Mouse (Mus musculus) cerebellum, adult 18-20 months (tissue): Measurements from ENCODE around the gene Fam228b.
"Not testable (repeated sequence)": the region's sequence is repeated elsewhere in the genome, so short reads cannot be mapped to it uniquely, and the experiment has no call there.

Experiments used
- DNase-seq, 2 experiments: peaks; one replicate each; pipeline ENCODE4 v3.0.0; 2021

Gene Fam228b

DNA sequence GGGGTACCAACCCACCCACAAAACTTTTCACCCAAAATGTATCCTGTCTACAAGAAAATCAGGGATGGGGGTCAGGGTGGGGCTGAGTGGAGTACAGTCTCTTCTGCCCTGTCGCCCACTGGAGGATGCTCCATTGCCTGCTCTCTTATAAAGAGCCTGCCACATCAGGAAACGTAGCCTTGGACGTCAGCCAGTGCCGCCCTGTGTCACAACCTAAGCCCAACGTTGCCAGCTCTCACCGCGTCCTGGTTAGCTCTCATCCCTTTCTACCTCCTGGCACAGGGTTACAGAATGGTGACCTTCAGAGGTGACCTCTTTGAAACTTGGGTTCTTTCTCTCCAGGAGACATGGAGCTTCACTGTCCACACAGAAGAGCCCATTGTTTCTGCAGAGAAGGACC lies 28.2 kb downstream of the Fam228b start:
- no peak for DNase-seq

DNA sequence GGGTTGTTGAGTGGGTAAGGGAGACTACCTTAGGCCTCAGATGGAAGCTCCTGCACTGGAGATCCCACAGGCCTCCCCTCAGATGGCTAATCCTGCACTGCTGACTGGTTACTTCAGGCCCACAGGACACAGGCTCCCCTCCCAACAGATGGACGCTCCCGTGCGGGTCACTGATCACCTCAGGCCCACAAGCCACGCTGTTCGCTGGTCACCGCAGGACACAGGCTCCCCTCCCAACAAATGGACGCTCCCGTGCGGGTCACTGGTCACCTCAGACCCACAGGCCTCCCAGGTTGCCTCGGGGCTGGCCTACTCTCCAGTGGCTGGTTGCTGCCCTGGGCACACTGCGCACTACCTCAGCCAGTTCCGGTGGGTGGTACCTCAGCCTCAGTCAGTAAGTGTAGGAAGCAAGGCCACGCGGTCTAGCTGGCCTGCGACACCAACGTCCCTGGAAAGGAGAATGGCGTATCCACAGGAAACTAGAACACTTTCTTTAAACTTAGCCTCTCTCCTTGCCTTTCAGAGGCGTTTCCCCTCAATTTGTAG lies 31.0 kb downstream of the Fam228b start, which contains the start of gene Fam228a:
Gene Fam228a, minus strand, starts transcription at position 400 of the 546 bp plus-strand sequence.
- DNase-seq = no peak

DNA sequence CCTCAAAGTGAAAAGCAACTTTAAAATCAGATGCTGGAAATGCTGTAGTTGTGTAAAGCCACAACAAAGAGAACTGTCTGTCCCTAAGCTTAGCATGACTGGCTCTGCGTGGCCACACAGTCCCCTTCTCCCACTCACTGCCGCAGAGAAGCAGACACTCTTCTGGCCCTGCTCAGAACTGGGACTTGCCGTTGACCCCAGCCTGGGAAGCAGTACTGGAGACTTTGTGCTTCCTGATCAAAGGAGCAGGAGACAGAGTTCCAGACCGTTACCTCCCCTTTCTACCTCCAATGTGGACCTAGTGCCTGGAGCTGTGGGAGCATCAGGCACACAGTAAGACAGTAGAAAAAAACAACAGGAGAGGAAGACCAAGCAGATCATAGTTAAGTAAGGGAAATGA lies 36.7 kb downstream of the Fam228b start:
- DNase-seq = no peak

DNA sequence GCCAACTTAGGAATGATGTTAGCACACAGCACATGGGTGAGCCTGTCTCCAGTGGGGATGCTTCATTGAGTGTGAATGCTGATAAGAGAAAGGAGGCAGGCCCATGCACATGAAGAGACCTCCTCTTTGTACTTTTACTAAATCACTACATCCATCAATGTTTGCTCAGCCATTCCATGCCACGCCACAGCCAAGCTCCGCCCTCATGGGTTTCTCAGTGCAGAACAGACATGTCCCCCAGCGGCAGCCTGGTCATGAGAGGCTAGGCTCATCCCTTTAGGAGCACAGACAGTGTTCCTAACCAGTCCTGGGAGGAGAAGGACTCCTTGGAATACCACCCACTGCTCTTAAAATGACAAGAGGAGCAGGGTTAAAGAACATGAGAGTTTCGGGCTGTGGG lies 37.4 kb downstream of the Fam228b start:
- DNase-seq = no peak

DNA sequence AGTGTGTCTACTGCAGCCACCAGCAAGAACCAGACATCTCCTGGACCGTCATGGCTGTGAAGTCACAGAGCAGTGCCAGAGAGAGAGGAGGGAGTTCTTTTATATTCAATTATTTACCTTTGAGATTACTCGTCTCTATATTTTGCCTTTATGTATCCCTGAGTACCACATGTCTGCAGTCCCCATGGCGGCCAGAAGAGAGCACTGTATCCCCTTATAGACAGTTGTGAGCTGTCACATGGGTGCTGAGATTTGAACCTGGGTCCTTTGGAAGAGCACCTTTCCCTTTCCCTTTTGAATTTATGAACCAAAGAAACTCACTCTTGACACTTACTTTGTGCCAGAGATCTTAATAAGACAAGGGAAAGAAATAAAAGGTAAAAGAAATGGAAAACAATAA lies 39.9 kb downstream of the Fam228b start:
- DNase-seq = no peak

DNA sequence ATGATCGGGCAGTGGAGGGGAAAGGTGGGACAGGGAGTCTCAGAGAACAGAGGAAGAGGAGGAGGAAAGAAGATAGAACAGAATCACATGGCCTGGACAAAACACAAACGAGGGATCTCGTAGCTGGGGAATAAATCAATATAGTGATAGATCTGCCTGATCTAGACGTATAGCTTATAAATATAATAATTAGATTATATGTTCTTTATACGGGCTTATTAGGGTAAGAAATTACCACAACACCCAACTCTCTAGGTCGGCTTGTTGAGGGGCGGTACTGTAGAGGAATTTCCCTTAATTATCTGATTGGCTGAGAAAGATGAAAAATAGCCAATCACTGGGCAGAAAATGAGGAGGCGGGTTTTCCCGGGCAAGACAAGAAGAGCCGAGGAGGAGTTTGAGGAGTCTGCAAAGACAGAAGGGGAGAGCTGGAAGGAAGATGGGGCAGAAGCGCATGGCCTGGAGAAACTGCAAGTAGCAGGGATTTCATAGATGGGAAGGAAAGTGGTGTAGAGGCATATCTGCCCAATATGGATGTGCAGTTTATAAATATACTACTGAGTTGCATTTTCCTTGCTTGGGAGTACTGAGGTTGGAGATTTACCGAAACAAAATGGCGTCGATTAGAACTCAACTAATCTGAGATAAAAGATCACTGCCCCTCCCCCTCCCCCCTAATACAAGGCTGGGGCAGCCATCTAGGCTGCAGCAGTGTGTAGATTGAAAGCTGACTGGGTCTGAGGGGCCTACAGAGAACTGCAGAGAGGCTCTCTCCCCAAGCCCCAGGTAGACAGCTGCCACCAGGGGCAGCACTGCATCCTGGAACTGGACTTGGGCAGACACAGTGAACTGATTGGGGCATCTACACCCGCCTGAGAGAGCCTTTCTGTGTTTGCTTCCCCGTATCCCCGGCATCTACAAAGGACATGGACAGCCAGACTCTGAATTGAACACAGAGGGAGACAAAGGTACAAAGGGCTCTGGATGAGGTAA lies 49.0 kb downstream of the Fam228b start:
- no peak for DNase-seq

DNA sequence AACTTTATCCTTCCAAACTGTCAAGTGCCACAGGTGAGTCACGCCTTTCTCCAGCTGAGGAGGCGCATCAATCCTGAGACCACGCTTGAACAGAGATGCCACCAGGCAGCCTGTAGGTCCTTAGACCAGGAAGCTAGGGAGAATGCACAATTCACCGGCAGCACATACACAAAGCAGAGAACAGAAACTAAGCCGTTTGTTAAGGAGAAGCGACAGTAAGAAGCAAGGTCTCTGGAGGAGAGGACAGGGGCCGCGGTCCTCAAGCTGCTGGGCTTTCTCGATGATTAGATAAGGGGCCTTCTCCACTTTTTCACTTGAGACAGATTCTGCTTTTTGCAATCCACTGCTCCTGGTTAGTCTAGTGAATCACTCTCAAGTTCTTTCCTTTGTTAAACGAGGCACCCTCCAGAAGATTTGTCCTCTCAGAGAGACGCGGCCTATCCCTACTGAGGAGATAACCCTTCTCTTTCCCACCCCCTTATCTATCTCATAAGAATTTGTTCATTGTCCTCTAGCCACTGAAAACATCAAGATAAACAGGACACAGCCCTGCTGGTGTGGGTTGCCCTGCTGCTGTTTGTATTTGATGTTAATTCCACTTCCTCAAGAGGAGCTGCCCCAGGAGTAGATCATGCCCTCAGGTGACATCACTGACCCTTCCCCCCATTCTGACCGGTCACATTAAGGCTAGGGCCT lies 49.9 kb downstream of the Fam228b start:
- DNase-seq = no peak

DNA sequence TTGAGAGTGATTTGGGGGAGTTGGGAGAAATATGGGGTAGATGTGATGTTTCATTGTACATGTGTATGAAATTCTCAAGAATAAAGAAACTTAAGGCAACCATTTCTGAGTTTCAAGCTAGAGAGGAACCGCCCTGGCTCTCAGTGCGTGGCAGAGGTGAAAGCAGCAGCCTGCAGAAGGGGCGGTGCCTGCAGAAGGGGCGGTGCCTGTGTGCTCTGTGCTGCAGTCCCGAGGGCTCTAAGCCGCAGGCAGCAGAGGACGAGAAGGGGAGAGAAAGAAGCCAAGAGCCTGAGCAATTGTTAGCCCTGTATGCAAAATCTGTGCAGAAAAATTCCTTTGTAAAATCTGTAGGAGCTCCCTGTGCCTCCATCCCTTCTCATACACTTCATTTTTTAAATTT lies 51.6 kb downstream of the Fam228b start:
- DNase-seq = no peak

DNA sequence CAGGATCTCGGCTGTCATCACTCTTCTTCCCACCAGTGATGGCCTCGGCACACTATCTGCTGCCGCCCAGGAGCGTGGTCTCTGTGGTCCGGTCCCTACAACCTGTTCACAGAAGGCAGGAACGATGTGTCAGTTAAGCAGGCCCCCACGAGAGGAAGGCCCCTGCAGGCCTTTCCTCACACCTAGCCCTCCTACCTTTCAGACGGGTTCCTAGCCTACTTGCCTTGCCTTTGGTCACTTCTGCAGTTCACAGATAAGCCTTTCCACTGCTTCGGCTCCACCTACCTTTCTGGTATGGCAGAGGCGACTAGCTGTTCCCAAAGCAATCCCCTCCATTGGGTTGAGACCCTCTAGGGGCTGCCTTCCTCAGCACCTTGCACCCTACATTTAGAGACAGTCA lies 53.5 kb downstream of the Fam228b start:
- DNase-seq = no peak

DNA sequence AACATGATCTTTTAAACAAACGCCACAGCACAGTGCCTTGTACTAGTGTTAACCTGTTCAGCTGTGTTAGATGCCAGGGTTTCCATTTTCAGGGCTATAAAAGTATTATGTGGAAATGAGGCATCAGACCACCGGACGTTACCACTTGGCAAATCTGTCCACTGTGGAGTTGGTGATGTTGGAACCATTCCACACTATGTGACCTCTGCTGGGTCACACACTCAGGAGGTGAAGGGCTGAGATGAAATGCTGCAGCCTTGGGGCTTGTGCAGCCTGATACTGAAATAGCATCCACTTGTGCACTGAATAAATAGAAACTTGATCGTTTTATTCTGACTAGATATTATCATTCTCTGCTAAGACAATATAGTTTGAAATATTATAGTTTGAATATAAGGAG lies 55.7 kb downstream of the Fam228b start:
- no peak for DNase-seq

DNA sequence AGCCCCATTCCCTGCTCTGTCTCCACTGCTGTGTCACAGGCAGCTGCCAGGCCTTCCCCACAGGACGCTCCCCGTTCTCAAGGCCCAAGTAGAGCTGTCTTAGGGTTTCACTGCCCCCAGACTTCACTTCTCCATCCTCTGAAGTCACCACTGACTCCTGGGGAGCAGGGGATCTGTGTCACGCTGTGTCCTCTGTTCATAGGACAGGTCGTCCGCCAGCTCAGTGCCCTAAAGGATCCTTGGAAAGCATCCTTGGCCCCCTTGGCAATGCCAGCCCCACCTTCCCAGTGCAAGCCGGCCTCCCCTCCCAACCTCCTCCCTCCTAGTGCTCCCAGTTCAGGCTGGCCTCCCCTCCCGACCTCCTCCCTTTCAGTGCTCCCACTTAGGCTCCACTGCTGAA lies 59.1 kb downstream of the Fam228b start:
- no peak for DNase-seq

DNA sequence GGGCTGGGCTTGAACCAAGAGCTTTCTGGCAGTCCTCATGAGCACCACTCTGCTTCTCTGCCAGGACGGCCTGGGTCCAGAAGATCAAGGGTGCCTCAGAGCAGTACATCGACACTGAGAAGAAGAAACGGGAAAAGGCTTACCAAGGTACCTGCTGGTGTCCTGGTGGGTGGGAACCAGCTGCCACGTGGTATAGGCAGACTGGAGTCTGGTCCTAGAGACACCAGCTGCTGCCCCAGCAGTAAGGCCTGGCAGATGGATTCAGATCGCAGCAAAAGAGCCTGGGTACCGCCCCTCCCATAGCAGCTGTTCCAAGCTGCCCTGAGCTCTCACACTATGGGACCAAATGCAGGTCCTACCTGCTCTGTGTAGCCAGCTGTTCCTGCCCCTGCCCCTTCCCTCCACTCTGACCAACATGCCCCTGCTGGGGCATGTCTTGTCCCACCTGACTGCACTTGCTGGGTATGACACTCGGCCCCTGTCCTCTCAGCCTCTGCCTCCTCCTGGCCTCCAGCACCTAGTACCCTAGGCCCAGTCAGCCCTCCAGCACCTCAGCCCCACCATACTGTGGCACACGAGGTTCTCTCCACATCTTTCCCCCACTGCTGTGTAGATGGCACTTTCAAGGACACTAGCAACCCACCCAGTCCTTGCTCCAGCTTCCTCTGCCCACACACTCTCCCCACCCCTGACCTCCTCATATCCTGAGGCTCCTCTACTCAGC lies 60.0 kb downstream of the Fam228b start:
- no peak for DNase-seq

DNA sequence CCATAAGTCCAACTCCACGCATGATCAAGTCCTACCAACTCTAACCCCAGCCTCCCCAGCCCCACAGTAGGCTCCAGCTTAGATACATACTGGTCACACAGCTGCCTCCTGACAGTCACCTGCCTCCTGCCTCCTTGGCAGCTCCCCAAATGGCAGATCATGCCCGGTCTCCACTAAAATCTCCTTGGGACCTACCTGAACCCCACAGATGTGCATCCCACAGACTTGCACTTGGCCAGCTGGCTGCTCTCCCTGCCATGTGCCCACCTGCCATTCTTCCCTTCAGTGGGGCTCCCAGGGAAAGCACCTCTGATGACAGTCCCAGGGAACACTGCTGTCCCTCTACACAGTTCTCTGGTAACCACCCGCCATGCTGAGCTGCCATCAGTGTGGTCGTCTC lies 60.8 kb downstream of the Fam228b start:
- DNase-seq = no peak

DNA sequence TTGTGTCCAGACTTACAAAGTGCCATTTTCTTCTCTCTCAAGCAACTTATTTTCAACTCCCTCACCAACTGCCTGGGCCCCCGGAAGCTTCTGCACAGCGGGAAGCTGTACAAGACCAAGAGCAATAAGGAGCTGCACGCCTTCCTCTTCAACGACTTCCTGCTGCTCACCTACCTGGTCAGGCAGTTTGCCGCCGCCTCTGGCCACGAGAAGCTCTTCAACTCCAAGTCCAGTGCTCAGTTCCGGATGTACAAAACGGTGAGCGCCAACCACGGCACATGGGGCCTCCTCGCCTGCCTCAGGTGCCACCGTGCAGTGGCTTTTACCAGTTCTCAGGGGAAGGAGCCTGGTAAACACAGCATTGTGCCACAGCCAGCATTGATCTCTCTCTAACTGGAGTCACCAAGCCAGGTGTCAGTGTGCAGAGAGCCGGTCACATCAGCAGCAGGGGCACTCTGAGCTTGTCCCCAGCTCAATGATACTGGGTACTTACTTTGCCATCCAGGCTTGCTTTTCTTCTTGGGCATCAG lies 61.5 kb downstream of the Fam228b start:
- no peak for DNase-seq

DNA sequence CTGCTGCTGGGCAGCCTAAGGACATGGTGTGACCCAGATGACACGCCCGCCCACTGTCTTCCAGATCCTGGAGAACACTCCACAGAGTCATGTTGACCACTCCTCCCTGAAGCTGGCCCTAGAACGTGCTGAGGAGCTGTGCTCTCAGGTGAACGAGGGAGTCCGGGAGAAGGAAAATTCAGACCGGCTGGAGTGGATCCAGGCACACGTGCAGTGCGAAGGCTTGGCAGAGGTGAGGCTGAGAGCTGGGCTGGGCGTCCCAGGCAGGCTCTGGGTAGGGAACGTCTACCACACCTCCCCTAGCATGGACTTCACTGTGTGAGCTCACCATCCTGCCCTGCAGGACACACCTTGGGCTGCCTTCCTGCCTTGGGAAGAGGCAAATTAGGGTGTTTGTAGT lies 62.2 kb downstream of the Fam228b start:
- DNase-seq = no peak

DNA sequence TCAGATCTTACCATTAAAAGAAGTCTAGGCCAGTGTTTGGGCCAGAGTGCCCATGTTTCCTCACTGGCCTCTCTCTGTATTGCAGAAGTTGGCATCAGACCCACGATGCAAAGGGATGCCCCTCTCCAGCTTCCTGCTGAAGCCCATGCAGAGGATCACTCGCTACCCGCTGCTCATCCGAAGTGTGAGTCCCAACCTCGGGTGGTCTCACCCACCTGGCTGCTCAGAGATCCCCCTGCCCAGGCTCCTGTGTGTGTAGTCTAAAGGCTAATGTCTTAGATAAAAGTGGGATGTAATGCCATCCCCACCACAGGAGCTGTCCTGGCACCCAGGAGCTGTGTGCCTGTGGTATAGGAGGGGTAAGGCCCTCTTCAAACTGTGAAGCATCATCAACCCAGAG lies 62.9 kb downstream of the Fam228b start:
- DNase-seq = no peak

DNA sequence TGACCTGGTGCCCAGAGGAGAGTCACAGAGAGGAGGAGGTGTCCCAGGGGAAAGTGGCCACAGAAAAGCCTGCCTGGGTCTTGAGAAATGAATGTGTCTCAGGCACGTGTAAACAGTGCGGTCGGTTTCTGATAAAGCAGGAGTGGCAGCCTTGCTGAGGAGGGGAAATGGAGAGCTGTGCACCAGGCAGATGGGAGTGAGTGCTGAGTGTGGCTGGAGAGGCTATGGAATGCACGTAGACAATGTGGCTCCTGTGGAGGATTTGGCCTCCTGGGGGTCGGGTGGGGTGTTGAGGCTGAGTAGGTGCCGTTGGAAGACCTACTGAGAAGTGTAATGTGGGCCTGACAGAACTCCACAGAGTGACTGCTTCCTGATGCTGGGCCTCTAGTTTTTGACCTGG lies 63.4 kb downstream of the Fam228b start:
- DNase-seq = not testable (repeated sequence)

DNA sequence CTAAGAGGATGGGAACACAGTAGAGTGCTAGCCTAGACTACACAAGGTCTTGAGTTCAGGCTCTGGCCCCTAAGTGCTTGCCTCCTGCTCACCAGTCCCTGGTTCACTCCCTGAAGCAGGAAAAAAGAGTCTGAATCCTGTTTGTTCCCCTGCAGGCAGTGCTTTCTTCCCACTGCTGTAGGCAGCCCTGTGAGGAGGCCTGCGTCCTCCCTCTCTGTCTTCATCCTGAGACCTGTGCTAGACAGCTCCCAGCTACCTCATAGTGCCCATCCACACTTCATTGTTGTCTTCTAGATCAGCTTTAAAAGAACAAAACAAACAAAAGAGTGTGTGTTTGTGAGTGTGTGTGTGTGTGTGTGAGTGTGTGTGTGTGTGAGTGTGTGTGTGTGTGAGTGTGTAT lies 74.5 kb downstream of the Fam228b start:
- DNase-seq = no peak

DNA sequence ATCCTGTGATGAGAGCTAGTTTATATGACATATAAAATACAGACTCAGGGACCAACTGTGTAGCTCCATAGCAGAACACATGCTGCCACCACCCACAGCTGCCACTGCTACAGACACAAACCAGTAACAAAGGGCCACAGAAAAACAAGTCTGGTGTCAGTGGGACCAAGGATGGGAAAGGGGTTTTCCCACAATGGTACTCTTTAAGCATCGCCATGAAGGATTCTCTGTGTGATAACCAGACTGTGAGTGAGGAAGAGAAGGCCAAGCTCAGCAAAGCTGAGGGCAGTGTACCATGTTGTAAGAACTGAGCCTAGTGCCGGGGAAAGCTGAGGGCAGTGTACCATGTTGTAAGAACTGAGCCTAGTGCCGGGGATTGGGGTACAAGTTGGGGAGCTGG lies 77.9 kb downstream of the Fam228b start:
- DNase-seq = no peak
